Mouse (Mus musculus) c-Kit-positive CD71-positive TER-119-positive erythroid progenitor cells, embryonic 14.5 days (primary cell): ENCODE data around the gene Rfx2.

Source experiments
- DNase-seq: peaks from one replicate; pipeline ENCODE4 v3.0.0-alpha.2; 2013; ENCODE audit warnings: low spot score

The Rfx2 gene

DNA sequence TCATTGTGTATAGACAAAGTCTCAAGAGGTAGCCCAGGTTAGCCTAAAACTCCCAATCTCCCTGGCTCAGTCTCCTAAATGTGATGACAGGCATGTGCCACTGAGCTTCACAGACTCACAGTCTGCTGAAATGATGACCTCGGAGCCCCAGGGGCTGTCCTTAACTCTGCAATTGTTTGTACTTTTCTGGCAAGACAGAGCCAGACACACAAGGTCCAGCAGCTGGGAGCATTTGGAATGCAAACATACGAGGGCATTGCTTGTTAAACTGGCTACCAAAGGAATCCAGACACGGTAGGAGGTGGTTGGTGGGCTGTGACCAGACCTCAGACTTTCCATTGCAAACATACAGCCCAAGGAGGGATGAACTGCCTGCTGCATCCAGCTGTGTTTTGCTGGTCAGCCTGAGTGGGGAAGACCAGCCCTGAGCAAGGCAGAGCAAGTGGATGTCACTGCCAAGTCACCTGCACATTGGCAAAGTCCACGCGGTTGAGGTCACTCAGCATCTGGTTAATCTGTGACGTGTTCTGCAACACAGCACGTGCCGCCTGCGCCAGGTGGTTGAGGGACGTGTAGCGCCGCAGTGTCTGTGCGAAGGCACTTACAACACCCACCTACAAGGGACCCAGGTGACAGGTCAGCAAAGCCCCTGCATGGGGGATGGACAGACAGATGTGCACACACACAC lies 50.4 kb downstream of the Rfx2 start:
- DNase-seq: no peak

- DNase-seq: no peak
These were observed 51.9 kb downstream of the Rfx2 start for GRCm38 (mm10) chr17:56778779-56779362.

GRCm38 (mm10) chr17:56777568-56777967 lies 53.2 kb downstream of the Rfx2 start:
- no peak for DNase-seq

DNA sequence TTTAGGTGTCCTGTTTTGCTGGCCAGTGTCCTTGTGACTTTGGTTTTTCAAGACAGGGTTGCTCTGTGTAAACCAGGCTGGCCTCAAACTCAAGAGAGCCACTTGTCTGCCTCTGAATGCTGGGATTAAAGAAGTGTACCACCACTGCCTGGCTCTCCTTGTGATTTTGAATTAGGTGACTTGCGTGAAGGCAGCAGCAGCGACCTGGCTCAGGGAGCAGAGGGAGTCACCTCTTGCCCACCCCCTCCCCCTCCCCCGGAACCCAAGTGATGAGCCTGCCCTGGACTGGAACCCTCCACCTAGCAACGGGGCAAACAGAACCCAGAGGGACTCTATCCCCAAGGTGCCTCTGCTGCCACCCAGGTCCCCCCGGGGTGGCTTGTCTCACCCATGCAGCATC lies 60.9 kb downstream of the Rfx2 start, which contains the start of gene Prr22:
Prr22 (plus strand) TSS at position 301 of the 400 bp plus-strand sequence.
- DNase-seq: no peak

DNA sequence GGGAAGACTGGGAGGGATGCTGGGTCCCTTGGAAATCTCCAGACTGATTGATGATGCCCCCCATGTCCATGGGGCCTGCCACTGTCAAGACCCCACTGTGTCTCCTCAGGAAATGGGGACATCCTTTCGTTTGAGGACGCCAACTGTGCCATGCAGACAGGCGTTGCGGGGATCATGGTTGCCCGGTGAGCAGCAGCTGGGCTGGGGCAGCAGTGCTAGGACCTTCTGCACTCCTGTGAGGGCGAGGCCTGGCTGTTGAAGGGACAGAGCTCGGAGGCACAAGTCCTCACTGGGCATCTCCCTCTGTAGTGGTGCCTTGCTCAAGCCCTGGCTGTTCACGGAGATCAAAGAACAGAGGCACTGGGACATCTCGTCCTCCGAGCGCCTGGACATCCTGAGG lies 61.9 kb downstream of the Rfx2 start:
- DNase-seq: no peak

- DNase-seq: no peak
These were observed 63.2 kb downstream of the Rfx2 start for GRCm38 (mm10) chr17:56767531-56768135.

DNA sequence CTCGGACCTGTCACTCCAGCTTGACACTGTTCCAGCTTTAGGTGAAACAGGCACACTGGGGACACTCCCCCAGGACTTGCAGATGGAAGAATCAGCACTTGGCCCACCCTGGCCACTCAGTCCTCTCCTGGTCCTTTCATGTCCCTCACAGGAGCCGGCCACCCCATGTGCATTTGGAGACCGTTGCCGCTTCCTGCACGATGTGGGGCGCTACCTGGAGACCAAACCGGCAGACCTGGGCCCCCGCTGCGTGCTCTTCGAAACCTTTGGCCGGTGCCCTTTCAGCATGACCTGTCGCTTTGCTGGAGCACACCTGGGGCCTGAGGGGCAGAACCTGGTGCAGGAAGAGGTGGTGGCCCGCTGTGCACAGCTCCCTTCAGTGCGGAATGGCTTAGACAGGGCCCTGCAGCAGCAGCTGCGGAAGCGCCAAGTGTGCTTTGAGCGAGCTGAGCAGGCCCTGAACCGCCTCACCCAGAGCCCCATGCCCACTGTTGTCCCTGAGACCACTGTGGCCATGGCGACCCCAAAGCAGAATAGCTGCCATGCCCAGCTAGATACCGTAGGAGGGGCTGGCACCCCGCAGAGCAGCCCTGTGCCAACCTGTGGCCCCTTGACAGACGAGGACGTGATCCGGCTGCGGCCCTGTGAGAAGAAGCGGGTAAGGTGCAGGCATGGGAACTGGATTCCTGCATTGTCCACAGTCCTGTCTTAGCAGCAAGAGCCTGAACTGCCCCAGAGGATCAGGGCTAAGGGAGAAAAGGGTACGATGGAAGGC lies 64.0 kb downstream of the Rfx2 start:
- no peak for DNase-seq

GRCm38 (mm10) chr17:56765431-56765830 lies 65.4 kb downstream of the Rfx2 start:
- no peak for DNase-seq

- DNase-seq: peak; percentile 86
These were observed 66.1 kb downstream of the Rfx2 start, which contains the start of gene Dus3l for GRCm38 (mm10) chr17:56764474-56765354. Dus3l (plus strand) TSS chr17:56764757.

DNA sequence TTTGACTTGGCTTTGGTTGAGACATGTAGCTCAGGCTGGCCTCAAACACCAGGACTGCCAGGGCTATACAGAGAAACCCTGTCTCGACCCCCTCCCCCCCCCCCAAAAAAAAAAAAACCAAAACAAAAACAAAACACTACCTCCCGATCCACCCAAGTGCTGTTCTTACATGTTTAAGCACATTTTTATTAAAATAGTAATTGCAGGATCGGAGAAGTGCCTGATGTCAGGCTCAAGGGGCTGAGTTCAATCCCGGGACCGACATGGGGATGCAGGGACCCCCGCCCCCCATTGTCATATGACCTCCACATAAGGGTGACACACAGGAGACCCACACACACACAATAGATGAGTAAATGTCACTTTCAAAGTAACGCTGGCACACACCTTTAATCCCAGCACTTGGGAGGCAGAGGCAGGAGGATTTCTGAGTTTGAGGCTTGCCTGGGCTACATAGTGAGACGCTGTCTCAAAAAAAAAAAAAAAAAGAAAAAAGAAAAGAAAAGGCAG lies 67.0 kb downstream of the Rfx2 start:
- DNase-seq: no peak

DNA sequence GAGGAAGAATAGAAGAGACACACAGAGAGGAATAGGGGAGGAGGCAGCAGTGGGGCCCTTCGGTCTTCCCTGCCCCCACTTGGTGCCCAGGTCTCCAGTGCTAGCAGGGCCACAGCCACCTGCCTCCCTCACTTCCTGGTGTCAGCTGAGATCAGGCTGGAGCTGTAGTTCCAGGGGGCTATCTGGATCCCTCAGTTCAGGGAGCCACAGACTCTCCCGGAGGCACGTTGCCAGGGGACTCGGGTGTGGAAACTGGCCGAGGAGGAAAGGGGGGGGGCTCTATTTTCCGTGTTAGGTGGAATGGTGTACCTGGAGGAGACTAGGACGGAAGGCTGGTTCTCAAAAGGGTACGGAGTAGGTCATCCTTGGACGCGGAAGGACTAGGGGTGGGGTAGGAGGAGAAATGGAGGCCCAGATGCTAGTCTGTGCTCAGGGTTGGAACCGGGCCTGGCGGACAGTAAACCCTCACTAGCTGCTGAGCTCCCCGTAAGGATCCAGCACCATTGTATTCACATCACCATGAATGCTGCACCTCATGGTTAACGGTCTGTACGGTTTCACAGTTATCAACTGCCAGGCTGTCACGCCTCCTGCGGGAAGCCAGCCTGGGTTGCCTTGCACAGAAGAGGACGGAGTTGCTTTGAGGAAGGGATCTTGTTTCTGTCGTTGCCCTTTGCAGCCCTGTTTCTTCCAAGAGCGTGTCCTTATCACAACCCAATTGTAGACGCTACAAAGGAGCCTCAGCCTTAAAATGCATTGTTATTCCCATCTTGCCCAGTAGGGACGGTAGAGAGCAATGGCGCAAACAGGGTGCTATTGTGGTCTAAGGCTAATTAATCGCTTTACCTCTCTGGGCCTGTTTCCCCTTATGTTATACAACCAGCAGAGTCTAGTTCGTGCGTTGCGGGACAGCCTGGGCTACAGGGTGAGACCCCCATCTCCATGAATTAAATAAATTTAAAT lies 67.8 kb downstream of the Rfx2 start:
- DNase-seq: peak; percentile 94

- peak; percentile 95 for DNase-seq
These were observed 68.8 kb downstream of the Rfx2 start for GRCm38 (mm10) chr17:56761991-56762410.

DNA sequence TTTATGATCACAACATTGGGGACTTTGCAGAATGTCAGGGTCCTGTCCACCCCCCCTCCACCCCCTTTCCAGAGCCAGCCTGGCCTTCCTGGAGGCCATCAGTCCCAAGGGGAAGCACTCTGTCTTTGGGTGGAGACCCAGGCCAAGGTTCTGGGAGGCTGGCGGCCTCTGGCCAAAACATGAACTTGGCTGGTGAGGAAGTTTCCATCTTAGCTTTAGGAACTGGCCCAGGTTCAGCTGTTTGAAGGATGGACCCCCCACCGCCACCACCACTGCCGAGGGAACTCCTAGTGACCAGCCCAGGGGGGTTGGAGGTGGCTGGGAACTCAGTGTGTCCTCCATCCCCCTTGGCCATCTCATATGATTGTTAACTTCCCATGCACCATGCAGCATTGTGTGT lies 69.7 kb downstream of the Rfx2 start:
- DNase-seq: no peak

DNA sequence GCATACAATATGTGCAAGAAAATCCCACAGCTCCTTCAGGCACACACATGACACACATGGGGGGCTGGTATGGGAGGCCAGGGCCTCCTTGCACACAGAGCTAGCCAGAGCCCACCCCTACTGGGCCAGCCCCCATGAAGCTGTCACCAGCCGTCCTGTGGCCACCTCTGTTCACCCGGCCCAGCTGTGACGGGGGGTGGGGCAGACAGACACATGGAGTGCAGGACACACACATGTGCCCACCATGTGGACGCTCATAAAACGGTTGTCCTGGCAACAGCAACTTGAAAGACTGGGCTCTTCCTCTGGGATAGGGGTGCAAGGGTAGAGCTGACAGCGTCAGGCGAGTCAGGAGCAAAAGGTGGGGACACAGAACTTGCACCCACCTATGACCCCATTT lies 71.6 kb downstream of the Rfx2 start:
- no peak for DNase-seq

GRCm38 (mm10) chr17:56758132-56758531 lies 72.7 kb downstream of the Rfx2 start:
- DNase-seq: peak; percentile 82

- peak; percentile 85 for DNase-seq
These were observed 73.2 kb downstream of the Rfx2 start, which contains the start of gene Nrtn for GRCm38 (mm10) chr17:56757416-56758123. Nrtn (minus strand) TSS chr17:56757530.

DNA sequence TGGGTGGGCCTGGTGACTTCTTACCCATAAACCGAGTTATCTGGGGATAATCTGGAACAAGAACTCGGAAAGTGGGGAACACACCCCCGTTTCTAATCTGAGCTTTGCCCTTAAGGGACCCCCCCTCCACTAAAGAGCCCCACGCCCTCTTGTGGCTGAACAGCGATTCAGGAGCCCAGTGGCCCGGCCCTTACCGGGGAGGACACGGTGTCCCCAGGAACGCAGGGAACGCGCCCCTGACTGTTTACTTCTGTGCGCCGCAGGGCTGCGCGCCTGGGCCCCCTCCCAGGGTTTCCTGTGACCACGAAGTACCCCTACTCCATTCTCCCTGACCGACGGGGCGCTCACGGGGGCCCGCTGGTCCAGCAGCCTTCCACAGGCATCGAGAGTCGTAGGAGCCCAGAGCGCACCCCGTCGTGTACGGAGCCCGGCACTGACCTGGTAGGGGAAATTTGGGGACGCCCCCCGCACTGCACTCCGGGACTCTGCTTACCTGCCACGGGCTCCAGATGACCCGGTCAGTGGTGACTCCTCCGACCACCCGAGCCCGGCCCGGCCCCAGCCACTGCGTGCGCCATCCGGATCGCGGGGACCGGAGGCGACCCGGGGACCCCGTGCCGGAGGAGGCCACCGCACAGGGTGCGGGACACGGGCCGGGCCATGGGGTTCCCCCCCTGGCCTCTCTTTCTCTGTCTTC lies 74.0 kb downstream of the Rfx2 start:
- DNase-seq: no peak

DNA sequence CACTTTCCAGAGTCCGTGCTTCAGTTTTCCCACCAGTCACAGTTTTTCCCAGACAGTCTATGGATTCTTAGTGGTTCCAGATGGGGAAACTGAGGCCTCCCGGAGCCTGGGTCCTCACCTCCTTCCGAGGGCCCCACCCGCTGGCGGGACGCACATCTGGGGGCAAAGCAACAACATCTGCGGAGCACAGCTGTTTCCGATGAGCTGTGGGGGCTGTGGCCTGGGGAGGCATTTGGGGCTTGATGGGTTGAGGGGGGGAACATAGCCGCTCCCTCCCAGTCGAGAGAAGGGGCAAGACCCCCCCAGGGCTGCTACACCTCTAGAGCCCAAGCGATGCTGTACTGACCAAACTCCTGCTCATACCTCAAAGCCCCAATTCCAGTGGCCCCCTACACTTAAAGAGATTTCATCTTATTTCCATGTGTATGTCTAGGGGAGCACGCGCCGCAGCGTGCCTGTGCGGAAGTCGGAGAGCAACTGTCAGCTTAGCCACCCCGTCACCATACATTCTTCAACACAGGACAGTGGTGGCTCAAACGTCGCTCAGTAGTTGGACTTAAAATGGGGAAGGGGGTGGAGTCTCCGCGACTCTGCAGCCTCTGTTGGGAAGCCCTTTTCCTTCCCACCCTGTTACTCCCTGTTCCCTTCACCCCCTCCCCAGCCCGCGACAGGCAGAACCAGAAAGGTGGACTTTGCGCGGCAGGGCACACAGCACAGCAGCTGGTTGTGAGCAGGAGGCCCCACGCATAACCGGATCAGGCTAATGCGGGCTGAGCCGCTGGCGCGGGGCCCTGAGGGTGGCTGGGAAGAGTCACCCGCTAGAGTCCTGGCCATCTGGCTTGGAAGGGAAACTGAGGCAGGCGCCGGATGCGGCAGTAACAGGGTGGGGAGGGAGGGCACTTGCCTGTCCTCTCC lies 76.3 kb downstream of the Rfx2 start:
- DNase-seq: no peak
